Mouse (Mus musculus) heart, embryonic 14.5 days (tissue): ENCODE data around the gene Macf1. TPM values are rescaled to one million over a fixed set of nuclear protein-coding genes. Genes with fewer than 3 reads are reported as not detected.
"Not testable (repeated sequence)": the region's sequence is repeated elsewhere in the genome, so short reads cannot be mapped to it uniquely, and the experiment has no call there.

Source experiments
- ATAC-seq: fragments of 200-750 bp; cut with Nextera tagmentation; 2 replicates; pipeline ENCODE4 v1.8.0; 2017; ENCODE audit warnings: low read depth, moderate TSS enrichment; ENCODE audit not compliant: insufficient number of reproducible peaks, insufficient read depth, low FRiP score
- H3K27ac ChIP-seq, 2 experiments: fragments of 200-500 bp in 1 of 2; fragments of 300-500 bp in 1 of 2; sonication (generic) in 1 of 2; replicated peaks in 1 of 2; 2 replicates each; pipeline ENCODE4 v1.5.1; 2012 to 2014; ENCODE audit warnings: low read depth in 2 of 2, low read length in 2 of 2, control low read depth in 1 of 2, mild to moderate bottlenecking in 1 of 2, mixed read lengths in 1 of 2; ENCODE audit not compliant: control insufficient read depth in 1 of 2, insufficient read depth in 1 of 2
- H3K27me3 ChIP-seq: fragments of 300-500 bp; sonication (generic); 2 replicates; pipeline ENCODE4 v1.6.1; 2014; ENCODE audit warnings: mild to moderate bottlenecking, low read length, control low read depth; ENCODE audit not compliant: control insufficient read depth, insufficient read depth
- H3K36me3 ChIP-seq: fragments of 300-500 bp; sonication (generic); 2 replicates; pipeline ENCODE4 v1.6.1; 2014; ENCODE audit warnings: mild to moderate bottlenecking, control low read depth, low read length, mixed read lengths; ENCODE audit not compliant: control insufficient read depth, insufficient read depth
- H3K4me1 ChIP-seq, 2 experiments: fragments of 200-500 bp in 1 of 2; fragments of 300-500 bp in 1 of 2; sonication (generic) in 1 of 2; 2 replicates each; pipeline ENCODE4 v1.6.1; 2012 to 2014; ENCODE audit warnings: low read length in 2 of 2, control low read depth in 1 of 2, mixed read lengths in 1 of 2; ENCODE audit not compliant: control insufficient read depth in 2 of 2, insufficient read depth in 2 of 2
- H3K4me2 ChIP-seq: fragments of 300-500 bp; sonication (generic); 2 replicates; pipeline ENCODE4 v1.6.1; 2014; ENCODE audit warnings: mild to moderate bottlenecking, low read length
- H3K4me3 ChIP-seq, 2 experiments: fragments of 200-500 bp in 1 of 2; fragments of 300-500 bp in 1 of 2; sonication (generic) in 1 of 2; 2 replicates each; pipeline ENCODE4 v1.5.1; 2012 to 2014; ENCODE audit warnings: low read length in 2 of 2, mild to moderate bottlenecking in 2 of 2, control low read depth in 1 of 2, low read depth in 1 of 2, moderate library complexity in 1 of 2; ENCODE audit not compliant: control insufficient read depth in 1 of 2, insufficient read depth in 1 of 2
- H3K9ac ChIP-seq: fragments of 300-500 bp; sonication (generic); 2 replicates; pipeline ENCODE4 v1.6.1; 2014; ENCODE audit warnings: mild to moderate bottlenecking, low read length
- H3K9me3 ChIP-seq: fragments of 300-500 bp; sonication (generic); 2 replicates; pipeline ENCODE4 v1.6.1; 2016; ENCODE audit warnings: low read length, control low read depth; ENCODE audit not compliant: control insufficient read depth
- whole genome bisulfite sequencing: fragments of 180-500 bp; shearing (Covaris S2); extraction: QIAGEN DNeasy Blood & Tissue Kit; methylation state at CpG from one replicate; pipeline ENCODE4 v1.1.7; 2014; 5-methylcytosine and 5-hydroxymethylcytosine counted together
- polyA plus RNA-seq: library from polyadenylated mRNA; unstranded; fragments of >200 nt; fragmentation: Nextera tagmentation; extraction: Ambion mirVana; gene quantifications from 2 replicates; pipeline ENCODE4 v1.2.1, GENCODE M21; 2014

Macf1 gene
- polyA plus RNA-seq, 1 experiment from 2014 or later: 107 TPM

GRCm38 (mm10) chr4:123446754-123447153, 237.4 kb downstream of the Macf1 start:
- H3K27ac ChIP-seq: peak overlapping the region; percentile 11 to 53; a peak in 3 of 4 replicates
- ATAC-seq: 0 out of 2 replicates have a peak, but pooled peaks have one; percentile 43

DNA sequence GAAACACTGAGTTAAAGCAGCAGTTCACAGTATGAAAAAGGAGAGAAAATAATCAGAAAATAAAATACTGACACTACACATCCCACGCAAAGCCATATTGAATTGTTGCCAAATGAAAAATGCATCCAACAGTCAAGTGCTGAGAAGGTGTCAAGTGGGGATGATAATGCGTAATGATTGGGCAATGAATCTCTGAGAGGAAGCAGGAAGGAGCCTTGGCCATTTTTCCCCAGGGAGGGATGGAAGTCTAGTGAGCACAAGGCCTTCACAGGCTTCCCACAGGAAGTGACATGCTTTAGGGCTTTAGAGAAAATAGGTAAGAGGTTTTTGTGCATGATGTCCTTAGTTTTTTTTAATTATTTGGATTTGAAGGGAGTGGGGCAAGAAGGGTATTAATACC, 237.9 kb downstream of the Macf1 start:
- peaks cover 86% of the 10 kb centered on the region for H3K36me3 ChIP-seq
- H3K4me3 ChIP-seq, H3K9ac ChIP-seq, ATAC-seq, H3K27ac ChIP-seq, H3K27me3 ChIP-seq, H3K4me2 ChIP-seq, H3K9me3 ChIP-seq: not testable (repeated sequence)
- WGBS: 47% methylated on average over 2 of the region's 2 CpGs
- peaks cover 4 to 14% of the 10 kb centered on the region in 2 experiments for H3K4me1 ChIP-seq

More at GRCm38 (mm10) chr4:123446754-123447153, 237.4 kb downstream of the Macf1 start:
- H3K27me3 ChIP-seq: no peaks in the 10 kb centered on the region
- no peak overlapping the region for H3K9ac ChIP-seq
- 19% methylated on average over 7 of the region's 7 CpGs for WGBS
- H3K4me1 ChIP-seq: peaks cover 4 to 14% of the 10 kb centered on the region in 2 experiments
- H3K4me2 ChIP-seq: no peak overlapping the region
- H3K4me3 ChIP-seq: no peak overlapping the region
- H3K9me3 ChIP-seq: no peaks in the 10 kb centered on the region
- H3K36me3 ChIP-seq: peaks cover 86% of the 10 kb centered on the region

DNA sequence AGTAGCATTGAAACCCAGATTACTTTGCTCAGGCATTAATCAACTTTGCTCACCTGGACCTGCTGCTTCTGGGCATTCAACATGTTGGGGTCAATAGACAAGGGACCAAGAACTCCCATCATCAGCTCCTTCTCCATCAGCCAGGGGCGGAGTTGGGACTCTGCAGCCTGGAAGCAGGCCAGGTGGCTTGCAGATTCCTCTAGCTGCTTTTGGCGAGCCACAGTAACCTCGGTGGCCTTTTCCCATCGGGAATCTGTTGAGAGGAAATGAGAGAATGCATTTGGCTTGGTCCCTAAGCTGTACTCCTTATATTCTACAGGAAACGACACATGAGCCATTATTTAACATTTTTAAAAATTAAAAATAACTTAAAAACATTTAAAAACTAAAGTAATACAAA, 245.7 kb downstream of the Macf1 start:
- H3K36me3 ChIP-seq: peaks cover 92% of the 10 kb centered on the region
- no peak overlapping the region for H3K4me3 ChIP-seq
- H3K4me2 ChIP-seq: no peak overlapping the region
- H3K27ac ChIP-seq: peak overlapping the region in 1 of 2 experiments; percentile 33; a peak in 1 of 4 replicates
- no peaks in the 10 kb centered on the region for H3K27me3 ChIP-seq
- peaks cover 0 to 5% of the 10 kb centered on the region in 2 experiments; a peak in 1 of 4 replicates for H3K4me1 ChIP-seq
- 36% methylated on average over 5 of the region's 5 CpGs for WGBS
- no peak overlapping the region for H3K9ac ChIP-seq
- no peak for ATAC-seq
- no peaks in the 10 kb centered on the region for H3K9me3 ChIP-seq

DNA sequence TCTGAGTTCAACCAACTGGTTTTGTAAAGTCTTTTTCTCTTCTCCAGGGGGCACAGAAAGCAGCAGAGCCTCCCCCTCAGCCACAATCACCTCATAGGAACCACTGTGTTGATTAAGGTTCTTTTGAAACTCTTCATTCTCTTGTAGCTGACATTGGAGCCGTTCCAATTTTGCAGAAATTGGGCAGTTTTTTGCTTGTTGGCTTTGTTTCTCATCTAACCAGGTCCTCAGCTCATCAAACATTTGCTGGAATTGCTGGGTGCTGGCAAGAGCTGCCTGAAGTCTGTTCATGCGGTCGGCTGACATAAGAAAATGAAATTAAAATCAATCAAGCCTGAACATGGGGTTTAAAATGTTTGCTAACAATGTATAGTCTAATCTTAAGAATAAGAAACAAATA, 251.0 kb downstream of the Macf1 start:
- H3K36me3 ChIP-seq: peaks cover 76% of the 10 kb centered on the region
- no peak overlapping the region for H3K27ac ChIP-seq
- WGBS: 91% methylated on average over 3 of the region's 3 CpGs
- no peak for ATAC-seq
- H3K4me1 ChIP-seq: peaks cover 5 to 11% of the 10 kb centered on the region in 2 experiments; a peak in 3 of 4 replicates
- no peaks in the 10 kb centered on the region for H3K9me3 ChIP-seq
- H3K27me3 ChIP-seq: no peaks in the 10 kb centered on the region
- H3K4me2 ChIP-seq: no peak overlapping the region
- H3K4me3 ChIP-seq: no peak overlapping the region
- H3K9ac ChIP-seq: no peak overlapping the region

- H3K9ac ChIP-seq: no peak overlapping the region
- no peak overlapping the region for H3K4me2 ChIP-seq
- no peak overlapping the region for H3K4me3 ChIP-seq
- ATAC-seq: no peak
- no peak overlapping the region for H3K27ac ChIP-seq
- peaks cover 67% of the 10 kb centered on the region for H3K36me3 ChIP-seq
- WGBS: 75% methylated on average over 12 of the region's 12 CpGs
- peaks cover 12 to 23% of the 10 kb centered on the region in 2 experiments for H3K4me1 ChIP-seq
- H3K27me3 ChIP-seq: no peaks in the 10 kb centered on the region
- H3K9me3 ChIP-seq: no peaks in the 10 kb centered on the region
Measured at GRCm38 (mm10) chr4:123431936-123432335, 252.2 kb downstream of the Macf1 start.

- ATAC-seq: no peak
- H3K9ac ChIP-seq: no peak overlapping the region
- 40% methylated on average over 5 of the region's 5 CpGs for WGBS
Measured at GRCm38 (mm10) chr4:123427900-123428684, 256.1 kb downstream of the Macf1 start.

DNA sequence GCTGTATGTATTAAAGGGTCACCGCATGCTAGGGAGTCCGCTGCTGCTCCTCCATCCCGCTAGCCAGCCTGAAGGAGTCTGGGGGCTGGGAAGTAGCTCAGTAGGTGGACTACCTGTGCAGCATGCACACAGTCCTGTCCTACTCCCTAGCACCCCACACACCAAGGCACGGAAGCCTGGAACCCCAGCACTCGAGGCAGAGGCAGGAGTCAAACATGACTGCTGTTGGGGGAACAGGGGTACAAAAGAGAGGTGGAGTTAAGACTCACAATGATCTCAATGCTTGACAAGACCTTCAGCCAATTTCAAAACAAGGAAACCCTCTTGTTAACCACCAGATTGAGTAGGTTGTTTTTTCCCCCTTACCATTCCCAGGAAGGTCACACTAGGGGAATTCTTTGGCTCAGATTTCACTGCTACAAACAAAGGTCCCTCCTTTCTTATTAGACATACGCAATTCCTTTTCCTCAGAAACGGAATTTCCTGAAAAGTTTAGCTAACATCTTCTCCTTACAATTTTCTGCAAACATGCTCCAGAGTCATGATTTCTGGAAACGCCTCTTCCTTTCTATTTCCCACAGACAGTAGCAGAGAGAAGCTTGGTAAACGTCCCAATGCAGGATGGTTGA, 256.8 kb downstream of the Macf1 start:
- H3K9ac ChIP-seq: peak overlapping the region; percentile 12; the same call in 1 of the 2 replicates
- WGBS: 69% methylated on average over 9 of the region's 9 CpGs
- H3K4me1 ChIP-seq: peaks cover 23 to 60% of the 10 kb centered on the region in 2 experiments

More at GRCm38 (mm10) chr4:123427900-123428684, 256.1 kb downstream of the Macf1 start:
- Histone ChIP-seq H3K27me3 (no peaks in the 10 kb centered on the region), H3K4me3 (no peak overlapping the region), H3K27ac (peak overlapping the region; percentile 62 to 78), H3K36me3 (peaks cover 35% of the 10 kb centered on the region), H3K4me2 (peak overlapping the region; percentile 34), H3K4me1 (peaks cover 19 to 53% of the 10 kb centered on the region in 2 experiments), H3K9me3 (no peaks in the 10 kb centered on the region)

More for the DNA sequence above, 256.8 kb downstream of the Macf1 start:
- peak overlapping the region; percentile 34 for H3K4me2 ChIP-seq
- no peak for ATAC-seq
- peaks cover 28% of the 10 kb centered on the region for H3K36me3 ChIP-seq
- H3K9me3 ChIP-seq: no peaks in the 10 kb centered on the region
- H3K4me3 ChIP-seq: no peak overlapping the region
- H3K27me3 ChIP-seq: no peaks in the 10 kb centered on the region
- H3K27ac ChIP-seq: peak overlapping the region; percentile 62 to 78
